Mouse (Mus musculus): ENCODE data around the gene Slc2a3. TPM values are rescaled to one million over a fixed set of nuclear protein-coding genes. Genes with fewer than 3 reads are reported as not detected.

Gene Slc2a3
- polyA plus RNA-seq, 1 experiment from 2014 or later, result 10.3 TPM

DNA sequence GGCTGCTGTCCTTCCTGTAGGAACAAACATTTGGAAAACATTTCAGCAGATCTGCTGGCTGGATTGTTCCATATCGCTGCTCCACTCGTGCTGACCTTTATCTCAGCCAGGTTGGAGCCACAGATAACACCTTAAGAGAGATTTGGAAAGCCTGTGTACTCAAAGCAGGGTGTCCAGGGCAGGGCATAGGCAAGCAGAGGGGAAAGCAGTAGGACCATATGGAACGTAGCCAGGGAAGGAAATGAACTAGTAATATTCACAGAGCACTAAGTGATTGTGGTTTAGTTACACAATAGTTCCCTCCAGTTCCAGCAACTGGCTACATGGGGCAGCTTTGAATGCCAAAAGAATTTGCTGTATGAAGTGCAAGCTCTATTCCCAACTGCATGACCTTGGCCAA lies 19.3 kb downstream of the Slc2a3 start:
- ATAC-seq (ENCODE audit: insufficient number of reproducible peaks, insufficient read depth, low FRiP score, low read depth), result no peak
- Histone ChIP-seq H3K36me3 (ENCODE audit: control insufficient read depth, insufficient read depth, low read length) (no peaks in the 10 kb centered on the region), H3K4me3 (ENCODE audit: control insufficient read depth in 1 of 2, insufficient read depth in 1 of 2, low read depth in 1 of 2, low read length in 2 of 2) (no peak overlapping the region), H3K9me3 (ENCODE audit: control insufficient read depth, low read length) (no peaks in the 10 kb centered on the region), H3K27ac (replicated peaks in 1 of 2; ENCODE audit: control insufficient read depth in 1 of 2, insufficient read depth in 1 of 2, low read depth in 2 of 2, low read length in 2 of 2) (no peak overlapping the region), H3K27me3 (ENCODE audit: control insufficient read depth, insufficient read depth, low read length) (no peaks in the 10 kb centered on the region), H3K4me2 (ENCODE audit: low read length) (no peak overlapping the region), H3K9ac (ENCODE audit: low read length) (no peak overlapping the region), H3K4me1 (ENCODE audit: control insufficient read depth in 2 of 2, insufficient read depth in 2 of 2, low read length in 2 of 2) (peaks cover 2 to 7% of the 10 kb centered on the region in 2 experiments; a peak in 2 of 4 replicates)
- 6% methylated on average over 3 of the region's 3 CpGs for WGBS

DNA sequence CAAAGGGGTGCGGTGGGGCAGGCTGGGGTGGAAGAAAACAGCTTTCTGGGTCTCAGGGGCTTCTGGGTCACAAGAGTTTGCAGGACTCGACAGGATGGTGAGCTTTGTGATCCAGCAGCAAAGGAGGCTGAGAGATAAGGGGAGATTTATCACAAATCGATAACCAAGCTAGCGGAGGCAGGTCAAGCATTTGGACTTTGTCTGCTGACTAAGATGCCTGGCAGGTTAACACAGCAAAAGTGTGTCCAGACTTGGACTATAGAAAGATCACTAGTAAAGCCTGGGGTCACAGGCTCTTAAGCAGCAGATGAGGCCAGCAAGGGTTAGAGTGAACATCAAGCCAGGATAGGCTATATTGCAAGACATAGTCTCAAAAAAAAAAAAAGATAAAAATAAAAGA lies 20.3 kb downstream of the Slc2a3 start:
- 18% methylated on average over 4 of the region's 4 CpGs for WGBS

DNA sequence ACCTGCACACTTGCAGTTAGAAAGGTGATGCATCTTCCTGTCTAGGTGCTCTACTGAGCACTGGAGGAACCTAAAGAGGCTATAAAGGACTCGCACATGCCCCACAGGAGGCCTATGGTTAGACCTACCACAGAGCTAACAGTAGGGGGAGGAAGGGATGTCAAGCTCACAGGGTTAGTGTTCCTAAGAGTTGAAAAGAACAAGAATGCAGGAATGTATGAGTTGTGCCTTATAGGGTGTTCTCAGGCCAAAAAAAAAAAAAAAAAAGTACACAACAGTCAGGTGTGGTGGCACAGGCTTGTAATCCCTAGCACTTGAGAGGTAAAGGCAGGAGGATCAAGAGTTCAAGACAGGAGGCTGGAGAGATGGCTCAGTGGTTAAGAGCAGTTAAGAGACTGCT lies 21.5 kb downstream of the Slc2a3 start:
- Histone ChIP-seq H3K27me3 (ENCODE audit: control insufficient read depth, insufficient read depth, low read length) (no peaks in the 10 kb centered on the region), H3K4me2 (ENCODE audit: low read length) (no peak overlapping the region), H3K27ac (replicated peaks in 1 of 2; ENCODE audit: control insufficient read depth in 1 of 2, insufficient read depth in 1 of 2, low read depth in 2 of 2, low read length in 2 of 2) (no peak overlapping the region), H3K4me3 (ENCODE audit: control insufficient read depth in 1 of 2, insufficient read depth in 1 of 2, low read depth in 1 of 2, low read length in 2 of 2) (no peak overlapping the region), H3K9ac (ENCODE audit: low read length) (no peak overlapping the region), H3K4me1 (ENCODE audit: control insufficient read depth in 2 of 2, insufficient read depth in 2 of 2, low read length in 2 of 2) (peaks cover 2 to 7% of the 10 kb centered on the region in 2 experiments; a peak in 2 of 4 replicates), H3K36me3 (ENCODE audit: control insufficient read depth, insufficient read depth, low read length) (no peaks in the 10 kb centered on the region), H3K9me3 (ENCODE audit: control insufficient read depth, low read length) (no peaks in the 10 kb centered on the region)
- 54% methylated on average over 1 of the region's 1 CpGs for WGBS
- ATAC-seq (ENCODE audit: insufficient number of reproducible peaks, insufficient read depth, low FRiP score, low read depth), result no peak

More for the DNA sequence above, 20.3 kb downstream of the Slc2a3 start:
- peaks cover 2 to 7% of the 10 kb centered on the region in 2 experiments; a peak in 2 of 4 replicates for H3K4me1 ChIP-seq (ENCODE audit: control insufficient read depth in 2 of 2, insufficient read depth in 2 of 2, low read length in 2 of 2)
- H3K27me3 ChIP-seq (ENCODE audit: control insufficient read depth, insufficient read depth, low read length), result no peaks in the 10 kb centered on the region
- no peak overlapping the region for H3K4me3 ChIP-seq (ENCODE audit: control insufficient read depth in 1 of 2, insufficient read depth in 1 of 2, low read depth in 1 of 2, low read length in 2 of 2)
- no peak overlapping the region for H3K9ac ChIP-seq (ENCODE audit: low read length)
- H3K4me2 ChIP-seq (ENCODE audit: low read length), result no peak overlapping the region
- ATAC-seq (ENCODE audit: insufficient number of reproducible peaks, insufficient read depth, low FRiP score, low read depth), result no peak
- H3K36me3 ChIP-seq (ENCODE audit: control insufficient read depth, insufficient read depth, low read length), result no peaks in the 10 kb centered on the region
- H3K27ac ChIP-seq (replicated peaks in 1 of 2; ENCODE audit: control insufficient read depth in 1 of 2, insufficient read depth in 1 of 2, low read depth in 2 of 2, low read length in 2 of 2), result no peak overlapping the region
- no peaks in the 10 kb centered on the region for H3K9me3 ChIP-seq (ENCODE audit: control insufficient read depth, low read length)

DNA sequence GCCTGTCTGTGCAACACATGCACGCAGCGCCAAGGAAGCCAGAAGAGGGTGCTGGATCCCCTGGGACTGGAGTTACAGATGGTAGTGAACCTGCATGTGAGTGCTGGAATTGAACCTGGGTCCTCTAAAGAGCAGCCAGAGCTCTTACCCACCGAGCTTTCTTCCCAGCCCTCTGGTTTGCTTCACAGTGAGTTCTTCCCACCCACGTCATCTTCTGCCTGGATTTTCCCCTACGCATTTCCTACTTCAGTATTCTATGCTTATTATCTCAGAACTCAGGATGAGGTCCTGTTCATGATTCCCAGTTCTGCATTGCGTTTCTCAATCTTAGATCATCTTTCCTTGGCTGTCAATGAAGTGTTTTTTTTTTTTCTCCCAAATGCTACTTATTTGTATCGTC lies 25.4 kb downstream of the Slc2a3 start:
- Histone ChIP-seq H3K4me1 (ENCODE audit: control insufficient read depth in 2 of 2, insufficient read depth in 2 of 2, low read length in 2 of 2) (no peaks in the 10 kb centered on the region; a peak in 1 of 4 replicates), H3K4me3 (ENCODE audit: control insufficient read depth in 1 of 2, insufficient read depth in 1 of 2, low read depth in 1 of 2, low read length in 2 of 2) (no peak overlapping the region), H3K36me3 (ENCODE audit: control insufficient read depth, insufficient read depth, low read length) (no peaks in the 10 kb centered on the region), H3K27ac (replicated peaks in 1 of 2; ENCODE audit: control insufficient read depth in 1 of 2, insufficient read depth in 1 of 2, low read depth in 2 of 2, low read length in 2 of 2) (no peak overlapping the region), H3K27me3 (ENCODE audit: control insufficient read depth, insufficient read depth, low read length) (no peaks in the 10 kb centered on the region), H3K9ac (ENCODE audit: low read length) (no peak overlapping the region), H3K9me3 (ENCODE audit: control insufficient read depth, low read length) (no peaks in the 10 kb centered on the region), H3K4me2 (ENCODE audit: low read length) (no peak overlapping the region)
- 80% methylated on average over 7 of the region's 7 CpGs for WGBS
- no peak for ATAC-seq (ENCODE audit: insufficient number of reproducible peaks, insufficient read depth, low FRiP score, low read depth)

DNA sequence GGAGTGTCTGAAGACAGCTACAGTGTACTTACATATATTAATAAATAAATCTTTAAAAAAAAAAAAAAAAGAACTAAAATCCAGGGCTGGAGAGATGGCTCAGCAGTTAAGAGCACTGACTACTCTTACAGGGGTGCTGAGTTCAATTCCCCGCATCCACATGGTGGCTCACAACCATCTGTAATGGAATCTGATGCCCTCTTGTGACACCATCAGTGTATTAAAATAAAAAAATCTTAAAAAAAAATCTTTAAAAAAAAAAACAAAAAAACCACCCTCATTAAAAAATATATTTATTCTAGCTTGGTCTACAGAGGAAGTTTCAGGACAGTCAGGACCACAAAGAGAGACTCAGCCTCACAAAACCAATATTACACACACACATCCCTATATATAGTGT lies 27.1 kb downstream of the Slc2a3 start:
- no peak overlapping the region for H3K9ac ChIP-seq (ENCODE audit: low read length)
- no peak for ATAC-seq (ENCODE audit: insufficient number of reproducible peaks, insufficient read depth, low FRiP score, low read depth)
- H3K9me3 ChIP-seq (ENCODE audit: control insufficient read depth, low read length), result no peaks in the 10 kb centered on the region
- no peak overlapping the region for H3K4me2 ChIP-seq (ENCODE audit: low read length)
- WGBS, result 87% methylated on average over 1 of the region's 1 CpGs
- H3K4me3 ChIP-seq (ENCODE audit: control insufficient read depth in 1 of 2, insufficient read depth in 1 of 2, low read depth in 1 of 2, low read length in 2 of 2), result no peak overlapping the region
- H3K4me1 ChIP-seq (ENCODE audit: control insufficient read depth in 2 of 2, insufficient read depth in 2 of 2, low read length in 2 of 2), result no peaks in the 10 kb centered on the region
- H3K27ac ChIP-seq (replicated peaks in 1 of 2; ENCODE audit: control insufficient read depth in 1 of 2, insufficient read depth in 1 of 2, low read depth in 2 of 2, low read length in 2 of 2), result no peak overlapping the region
- no peaks in the 10 kb centered on the region for H3K36me3 ChIP-seq (ENCODE audit: control insufficient read depth, insufficient read depth, low read length)
- H3K27me3 ChIP-seq (ENCODE audit: control insufficient read depth, insufficient read depth, low read length), result no peaks in the 10 kb centered on the region

DNA sequence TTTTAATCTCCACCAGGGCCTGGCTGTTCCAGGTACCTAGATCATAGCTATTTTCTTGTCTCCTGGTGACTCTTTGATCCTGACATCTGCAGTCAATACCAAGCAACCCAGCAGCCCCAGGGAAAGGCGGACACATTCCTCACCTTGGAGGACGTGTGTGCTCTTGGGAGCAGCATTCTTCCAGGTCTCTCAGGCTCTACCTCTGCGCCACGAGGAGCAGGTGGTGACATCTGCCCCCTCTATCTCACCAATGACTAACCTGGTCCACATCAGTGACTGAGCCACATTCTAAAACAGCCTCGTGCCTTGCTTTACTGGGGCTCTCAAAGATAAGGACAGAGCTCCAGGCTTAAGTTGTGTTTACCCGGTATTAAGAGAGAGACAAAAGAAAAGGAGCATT lies 28.7 kb downstream of the Slc2a3 start:
- no peak for ATAC-seq (ENCODE audit: insufficient number of reproducible peaks, insufficient read depth, low FRiP score, low read depth)
- H3K9ac ChIP-seq (ENCODE audit: low read length), result no peak overlapping the region
- no peak overlapping the region for H3K4me2 ChIP-seq (ENCODE audit: low read length)
- H3K4me3 ChIP-seq (ENCODE audit: control insufficient read depth in 1 of 2, insufficient read depth in 1 of 2, low read depth in 1 of 2, low read length in 2 of 2), result no peak overlapping the region
- H3K36me3 ChIP-seq (ENCODE audit: control insufficient read depth, insufficient read depth, low read length), result no peaks in the 10 kb centered on the region
- H3K27ac ChIP-seq (replicated peaks in 1 of 2; ENCODE audit: control insufficient read depth in 1 of 2, insufficient read depth in 1 of 2, low read depth in 2 of 2, low read length in 2 of 2), result no peak overlapping the region
- no peaks in the 10 kb centered on the region for H3K4me1 ChIP-seq (ENCODE audit: control insufficient read depth in 2 of 2, insufficient read depth in 2 of 2, low read length in 2 of 2)
- no peaks in the 10 kb centered on the region for H3K27me3 ChIP-seq (ENCODE audit: control insufficient read depth, insufficient read depth, low read length)
- 26% methylated on average over 6 of the region's 6 CpGs for WGBS
- no peaks in the 10 kb centered on the region for H3K9me3 ChIP-seq (ENCODE audit: control insufficient read depth, low read length)

DNA sequence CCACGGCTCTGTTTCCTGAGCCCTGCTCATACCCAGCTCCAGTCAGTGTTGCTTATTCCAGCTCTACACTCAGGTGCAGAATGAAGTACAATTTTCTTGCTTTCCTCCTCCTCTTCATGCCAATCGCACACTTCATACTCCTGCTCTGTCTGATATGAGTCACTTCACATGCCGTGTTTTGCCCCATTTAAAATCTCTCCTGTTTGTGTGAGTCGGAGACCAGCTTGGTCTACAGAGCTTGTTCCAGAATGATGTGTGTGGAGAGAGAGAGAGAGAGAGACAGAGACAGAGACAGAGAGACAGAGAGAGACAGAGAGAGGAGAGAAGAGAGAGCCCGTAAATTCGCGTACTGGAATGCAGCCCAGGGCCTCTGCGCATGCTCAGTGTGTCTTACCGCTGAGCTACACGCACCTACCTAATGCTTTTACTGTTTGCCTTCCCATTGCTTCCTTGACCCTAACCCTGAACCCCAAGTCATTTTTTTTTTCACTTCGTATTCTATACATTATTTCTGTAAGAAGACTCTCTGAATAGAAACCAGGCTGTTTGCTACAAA lies 30.6 kb downstream of the Slc2a3 start:
- Histone ChIP-seq H3K9ac (ENCODE audit: low read length) (no peak overlapping the region), H3K4me3 (ENCODE audit: control insufficient read depth in 1 of 2, insufficient read depth in 1 of 2, low read depth in 1 of 2, low read length in 2 of 2) (no peak overlapping the region), H3K4me2 (ENCODE audit: low read length) (no peak overlapping the region), H3K27me3 (ENCODE audit: control insufficient read depth, insufficient read depth, low read length) (no peaks in the 10 kb centered on the region), H3K36me3 (ENCODE audit: control insufficient read depth, insufficient read depth, low read length) (no peaks in the 10 kb centered on the region), H3K4me1 (ENCODE audit: control insufficient read depth in 2 of 2, insufficient read depth in 2 of 2, low read length in 2 of 2) (no peaks in the 10 kb centered on the region), H3K9me3 (ENCODE audit: control insufficient read depth, low read length) (no peaks in the 10 kb centered on the region), H3K27ac (replicated peaks in 1 of 2; ENCODE audit: control insufficient read depth in 1 of 2, insufficient read depth in 1 of 2, low read depth in 2 of 2, low read length in 2 of 2) (no peak overlapping the region)
- no peak for ATAC-seq (ENCODE audit: insufficient number of reproducible peaks, insufficient read depth, low FRiP score, low read depth)
- WGBS, result 88% methylated on average over 11 of the region's 11 CpGs

Data from heart, embryonic 14.5 days (tissue).